Mouse (Mus musculus): ENCODE measurements around the gene Kmt2d.

DNA sequence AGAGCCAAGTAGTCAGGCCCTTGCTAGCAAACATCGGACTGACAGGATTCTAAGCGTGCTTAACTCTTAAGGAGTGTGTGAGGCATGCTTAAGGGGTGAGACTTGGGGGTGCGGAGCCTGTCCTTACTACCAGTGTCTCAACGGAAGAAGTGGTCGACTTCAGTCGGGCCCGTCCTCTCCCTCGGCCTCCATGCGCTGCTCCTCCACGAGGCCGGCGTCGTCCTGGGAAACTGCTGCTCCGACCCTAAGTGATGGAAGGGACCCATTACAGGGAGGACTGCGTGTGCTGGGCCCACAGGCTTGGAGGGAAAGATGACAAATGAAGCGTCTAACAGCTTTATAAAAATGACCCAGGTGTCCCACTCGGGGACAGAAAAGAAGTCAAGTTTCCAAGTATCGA is 10.1 kb downstream of the Kmt2d start:
- no peak for TF ChIP-seq CTCF (IDR thresholded peaks at IDR 0.05; ENCODE audit: low read depth)
- TF ChIP-seq EP300 (optimal IDR thresholded peaks at IDR 0.05): no peak
